Mouse (Mus musculus) small intestine, adult 2 months (tissue): ENCODE measurements at regions not wholly inside any gene's neighbourhood (a gene's known extent, or its start where the extent isn't known, plus 50 kb on each side); places are given as distances from the start of the nearest gene placed in this dataset.

Source experiments
- H3K27ac ChIP-seq: fragments of 200-500 bp; 2 replicates; pipeline ENCODE4 v1.5.1; 2012; ENCODE audit warnings: low read depth, low read length, control low read depth, inconsistent platforms; ENCODE audit not compliant: insufficient read depth
- H3K27me3 ChIP-seq: fragments of 200-500 bp; 2 replicates; pipeline ENCODE4 v1.6.1; 2012; ENCODE audit warnings: mild to moderate bottlenecking, moderate library complexity, low read length, inconsistent platforms; ENCODE audit not compliant: control insufficient read depth, insufficient read depth
- H3K36me3 ChIP-seq: fragments of 200-500 bp; 2 replicates; pipeline ENCODE4 v1.6.1; 2012; ENCODE audit warnings: mild to moderate bottlenecking, low read length, control low read depth, inconsistent platforms; ENCODE audit not compliant: control insufficient read depth, insufficient read depth
- H3K4me1 ChIP-seq: fragments of 200-500 bp; 2 replicates; pipeline ENCODE4 v1.6.1; 2012; ENCODE audit warnings: low read length, inconsistent platforms, mixed read lengths; ENCODE audit not compliant: control insufficient read depth, insufficient read depth, insufficient read length
- H3K4me3 ChIP-seq: fragments of 200-500 bp; 2 replicates; pipeline ENCODE4 v1.5.1; 2012; ENCODE audit warnings: low read depth, mild to moderate bottlenecking, control low read depth, inconsistent platforms, low read length, moderate library complexity
- CTCF ChIP-seq: fragments of 200-500 bp; IDR thresholded peaks from 2 replicates; pipeline ENCODE4 v1.5.1; 2012; ENCODE audit warnings: low read depth, mild to moderate bottlenecking, control low read depth, inconsistent platforms, low read length, moderate library complexity, mixed read lengths; ENCODE audit not compliant: insufficient replicate concordance, insufficient read length; ENCODE audit errors: extremely low read depth
- POLR2A ChIP-seq: fragments of 200-500 bp; IDR thresholded peaks from 2 replicates; pipeline ENCODE4 v1.6.1; 2012; ENCODE audit warnings: low read depth, mild to moderate bottlenecking, control low read depth, inconsistent platforms, low read length, moderate library complexity
- WGBS: fragments of 180-500 bp; shearing (Covaris S2); methylation state at CpG from one replicate; pipeline ENCODE4 v1.1.7; 2018; 5-methylcytosine and 5-hydroxymethylcytosine counted together

DNA sequence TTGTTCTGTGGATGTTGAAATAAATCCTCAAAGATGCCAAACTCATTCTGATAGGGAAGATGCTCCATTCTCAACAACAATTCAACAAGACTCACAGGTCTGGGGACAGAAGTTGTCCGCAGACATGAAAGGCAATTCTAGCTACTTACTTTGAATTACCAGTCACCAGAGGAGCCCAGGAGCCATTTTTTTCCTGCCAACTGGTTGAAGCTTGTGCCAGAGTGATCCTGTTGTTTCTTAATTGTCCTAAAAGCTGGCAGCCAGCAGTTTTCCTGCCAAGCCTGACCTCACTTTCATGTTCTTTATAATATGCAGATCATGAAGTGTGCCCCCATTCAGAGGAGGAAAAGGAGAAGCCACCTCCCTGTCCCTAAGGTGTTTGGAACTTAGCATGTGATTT is 110.0 kb upstream of the Ankrd1 start:
- Histone ChIP-seq H3K36me3 (no peaks in the 10 kb centered on the region), H3K27ac (no peak overlapping the region), H3K27me3 (peaks cover 3% of the 10 kb centered on the region; the same call in 1 of the 2 replicates), H3K4me1 (no peaks in the 10 kb centered on the region), H3K4me3 (no peak overlapping the region)
- 89% methylated on average over 1 of the region's 1 CpGs for WGBS
- no peak for TF ChIP-seq CTCF
- no peak for TF ChIP-seq POLR2A

DNA sequence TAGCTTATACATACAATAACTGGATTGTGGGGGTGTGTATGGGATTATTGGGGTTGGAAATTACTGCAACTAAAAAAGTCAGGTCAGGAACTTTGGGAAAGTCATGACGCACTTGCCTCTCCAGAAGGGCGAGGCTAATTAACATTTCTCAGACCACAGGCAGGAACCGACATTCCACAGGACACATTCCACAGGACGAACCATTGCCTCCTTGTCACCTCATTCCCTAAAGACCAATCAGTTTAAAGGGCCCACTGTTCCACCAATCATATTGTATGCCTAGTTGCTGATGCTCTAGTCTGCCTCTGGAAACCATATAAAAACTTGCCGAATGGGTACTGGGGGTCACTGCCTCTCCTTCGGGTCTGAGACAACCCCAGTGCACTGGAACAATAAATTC is 113.0 kb upstream of the Pcgf5 start:
- H3K27me3 ChIP-seq, result no peaks in the 10 kb centered on the region
- WGBS, result 61% methylated on average over 6 of the region's 6 CpGs
- TF ChIP-seq CTCF (no peak), POLR2A (no peak)
- H3K36me3 ChIP-seq, result no peaks in the 10 kb centered on the region
- H3K4me1 ChIP-seq, result no peaks in the 10 kb centered on the region
- no peak overlapping the region for H3K27ac ChIP-seq
- H3K4me3 ChIP-seq, result no peak overlapping the region

DNA sequence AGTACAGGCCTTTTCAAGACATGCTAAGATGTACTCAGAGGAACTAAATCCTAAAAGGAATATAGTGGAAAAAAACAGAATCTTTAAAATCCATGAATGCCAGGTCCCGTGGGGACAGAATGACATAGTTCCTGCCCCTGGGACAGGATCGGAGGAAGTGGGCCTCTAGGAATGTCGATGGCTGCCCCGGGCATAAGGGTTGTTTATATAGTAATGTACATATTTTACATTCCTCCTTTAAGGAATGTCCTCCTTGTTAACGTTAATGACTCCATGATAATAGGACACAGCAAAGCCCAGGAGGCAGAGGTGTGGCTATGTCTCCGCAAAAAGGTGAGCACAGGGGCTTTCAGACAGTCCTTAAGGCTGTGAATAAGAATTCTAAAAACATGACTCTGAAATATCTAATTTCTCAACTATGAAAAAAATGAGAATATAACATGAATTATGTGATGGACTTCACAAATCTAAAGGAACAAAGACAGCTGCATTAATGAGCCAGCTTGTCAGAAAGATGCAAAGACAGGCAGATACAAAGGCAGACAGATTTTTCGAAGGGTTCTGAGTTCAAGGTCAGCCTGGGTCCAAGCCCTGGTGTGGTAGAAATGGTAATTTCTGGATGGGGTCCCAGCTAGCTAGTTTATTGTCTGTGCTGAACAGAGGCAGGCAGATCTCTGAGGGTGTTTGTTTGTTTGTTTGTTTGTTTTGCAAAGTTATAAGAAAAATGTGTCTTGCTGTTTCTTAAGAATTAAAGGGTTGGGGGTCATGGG is 111.3 kb upstream of the Pcgf5 start:
- TF ChIP-seq POLR2A (no peak), CTCF (no peak)
- H3K4me3 ChIP-seq, result no peak overlapping the region
- no peaks in the 10 kb centered on the region for H3K27me3 ChIP-seq
- WGBS, result 48% methylated on average over 7 of the region's 7 CpGs
- no peaks in the 10 kb centered on the region for H3K4me1 ChIP-seq
- H3K36me3 ChIP-seq, result no peaks in the 10 kb centered on the region
- H3K27ac ChIP-seq, result no peak overlapping the region

DNA sequence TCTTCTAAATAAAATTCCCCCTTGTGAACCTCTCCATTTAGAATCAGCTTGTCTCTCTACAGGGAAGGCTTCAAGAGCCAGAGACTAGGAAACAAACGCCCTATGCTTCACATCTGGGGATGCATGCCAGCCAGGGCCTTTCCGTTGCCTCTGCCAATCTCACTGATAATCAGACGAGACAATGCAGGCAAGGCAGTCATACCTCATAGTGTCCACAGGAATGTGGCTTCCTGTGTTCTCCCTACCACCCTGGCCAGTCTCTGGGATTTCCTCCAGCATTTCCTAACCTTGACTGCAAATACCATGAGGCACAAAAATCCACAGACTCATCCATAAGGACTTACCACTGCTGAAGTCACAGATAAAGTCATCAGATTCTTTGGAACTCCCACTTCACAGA is 110.4 kb upstream of the Pcgf5 start:
- Histone ChIP-seq H3K4me1 (no peaks in the 10 kb centered on the region), H3K4me3 (no peak overlapping the region), H3K27ac (no peak overlapping the region), H3K36me3 (no peaks in the 10 kb centered on the region), H3K27me3 (no peaks in the 10 kb centered on the region)
- WGBS, result 41% methylated on average over 3 of the region's 3 CpGs
- no peak for TF ChIP-seq POLR2A
- TF ChIP-seq CTCF, result no peak

DNA sequence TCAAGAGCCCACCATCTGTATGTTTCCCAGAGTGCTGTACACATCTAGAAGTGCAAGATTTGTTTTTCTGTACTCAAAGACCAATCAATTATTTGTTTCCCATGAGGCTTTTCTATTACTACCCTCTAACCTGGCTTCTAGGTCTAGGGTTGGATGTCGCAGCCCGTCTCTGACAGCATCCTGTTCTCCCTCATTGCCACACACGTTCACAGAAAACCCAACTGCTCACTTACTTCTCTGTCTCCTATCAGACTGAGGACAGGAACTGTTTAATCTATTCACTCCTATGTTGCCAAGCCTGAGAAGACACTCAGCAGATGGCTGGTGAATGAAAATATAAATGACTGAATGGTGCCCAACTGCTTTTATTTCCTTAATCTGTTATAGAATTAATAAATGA is 109.6 kb upstream of the Pcgf5 start:
- TF ChIP-seq CTCF (no peak), POLR2A (no peak)
- 68% methylated on average over 3 of the region's 3 CpGs for WGBS

DNA sequence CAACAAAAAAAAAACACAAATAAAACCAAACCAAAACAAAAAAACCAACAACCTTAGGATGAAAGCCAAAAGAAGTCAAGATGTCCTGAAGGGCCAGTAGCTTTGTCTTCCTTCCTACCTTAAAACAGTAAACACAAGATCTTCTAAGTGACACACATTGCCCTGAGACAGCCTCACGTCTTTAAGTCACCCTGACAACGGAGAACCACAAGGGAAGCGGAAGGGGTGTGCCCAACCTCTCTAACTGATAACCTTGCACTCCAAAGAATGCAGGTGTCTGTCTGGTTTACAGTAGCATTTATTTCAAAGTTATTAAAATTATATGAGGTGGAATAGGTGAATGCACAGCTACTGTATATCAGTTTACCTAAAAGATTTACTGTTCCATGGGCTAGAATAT is 105.7 kb upstream of the Pcgf5 start:
- Histone ChIP-seq H3K27me3 (no peaks in the 10 kb centered on the region), H3K27ac (no peak overlapping the region), H3K4me1 (no peaks in the 10 kb centered on the region), H3K4me3 (no peak overlapping the region), H3K36me3 (no peaks in the 10 kb centered on the region)
- TF ChIP-seq CTCF (no peak), POLR2A (no peak)
- WGBS, result 51% methylated on average over 3 of the region's 3 CpGs

More for the DNA sequence above, 109.6 kb upstream of the Pcgf5 start:
- Histone ChIP-seq H3K27ac (no peak overlapping the region), H3K4me1 (no peaks in the 10 kb centered on the region), H3K36me3 (no peaks in the 10 kb centered on the region), H3K27me3 (no peaks in the 10 kb centered on the region), H3K4me3 (no peak overlapping the region)

DNA sequence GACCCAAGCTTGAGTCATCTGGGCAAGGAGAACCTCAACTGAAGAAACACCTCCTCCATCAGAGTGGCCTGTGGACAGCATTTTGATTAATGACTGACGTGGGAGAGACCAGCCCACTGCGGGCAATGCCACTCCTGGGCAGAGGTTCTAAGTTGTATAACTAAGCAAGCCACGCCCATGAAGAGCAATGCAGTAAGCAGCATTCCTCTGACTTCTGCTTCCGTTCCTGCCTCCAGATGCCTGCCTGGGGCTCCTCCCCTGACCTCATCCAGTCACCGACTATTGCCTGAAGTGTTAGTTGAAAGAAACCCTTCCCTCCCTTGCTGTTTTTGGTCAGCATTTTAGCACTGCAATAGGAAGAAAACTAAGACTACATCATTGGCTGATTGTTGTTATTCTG is 105.2 kb upstream of the Pcgf5 start:
- no peak overlapping the region for H3K4me3 ChIP-seq
- H3K27me3 ChIP-seq, result no peaks in the 10 kb centered on the region
- no peaks in the 10 kb centered on the region for H3K36me3 ChIP-seq
- TF ChIP-seq POLR2A (no peak), CTCF (no peak)
- no peak overlapping the region for H3K27ac ChIP-seq
- no peaks in the 10 kb centered on the region for H3K4me1 ChIP-seq
- WGBS, result 28% methylated on average over 5 of the region's 5 CpGs

DNA sequence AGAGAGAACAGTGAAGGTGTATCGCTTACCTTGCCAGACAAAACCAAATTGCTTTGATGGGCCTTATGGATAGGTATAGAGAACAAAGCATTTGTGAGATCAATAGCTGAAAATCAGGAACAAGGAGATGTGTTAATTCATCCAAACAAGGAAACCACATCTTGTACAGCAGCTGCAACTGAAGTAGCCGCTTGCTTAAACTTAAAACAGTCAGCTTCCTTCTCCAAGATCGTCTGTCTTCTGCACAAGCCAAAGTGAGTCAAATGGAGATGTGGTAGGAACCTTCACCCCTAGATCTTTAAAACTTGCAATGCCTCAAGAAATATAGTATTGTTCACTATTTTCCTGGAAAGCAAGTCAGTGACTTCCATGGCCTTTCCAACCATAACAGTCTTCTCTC is 95.6 kb upstream of the Pcgf5 start:
- Histone ChIP-seq H3K36me3 (no peaks in the 10 kb centered on the region), H3K4me1 (no peaks in the 10 kb centered on the region), H3K4me3 (no peak overlapping the region), H3K27ac (no peak overlapping the region), H3K27me3 (no peaks in the 10 kb centered on the region)
- TF ChIP-seq POLR2A (no peak), CTCF (no peak)
- 74% methylated on average over 3 of the region's 3 CpGs for WGBS
